Mouse (Mus musculus): ENCODE results near the gene Mpp3.

Mpp3 gene

GRCm38 (mm10) chr11:102028087-102028816, at the start of gene Mpp3:
Mpp3 (minus strand) TSS chr11:102028461.
- DNase-seq (ENCODE audit: low spot score): no peak

GRCm38 (mm10) chr11:102073722-102074121, 45.5 kb upstream of the Mpp3 start:
- DNase-seq (ENCODE audit: low spot score): no peak

DNA sequence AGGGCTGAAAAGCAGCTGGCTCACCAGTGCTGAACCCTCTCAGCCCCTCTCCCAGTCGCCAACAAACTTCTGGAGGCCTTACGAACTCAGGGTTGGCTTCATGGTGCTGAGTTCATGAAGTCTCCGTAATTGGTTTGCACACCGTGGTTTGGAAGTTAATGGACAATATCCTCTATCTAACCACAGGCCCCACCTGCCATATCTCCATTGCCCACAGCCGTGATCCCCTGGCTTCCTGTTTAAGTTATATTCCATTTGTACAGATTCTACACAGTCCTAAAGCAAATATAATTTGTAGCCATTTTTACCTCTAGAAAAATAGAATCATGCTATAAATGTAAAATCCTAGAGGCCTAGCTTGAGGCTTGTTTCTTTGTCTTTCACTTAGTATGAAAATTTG, 44.5 kb upstream of the Mpp3 start:
- no peak for DNase-seq (ENCODE audit: low spot score)

GRCm38 (mm10) chr11:102070426-102070825, 42.2 kb upstream of the Mpp3 start:
- DNase-seq (ENCODE audit: low spot score): no peak

DNA sequence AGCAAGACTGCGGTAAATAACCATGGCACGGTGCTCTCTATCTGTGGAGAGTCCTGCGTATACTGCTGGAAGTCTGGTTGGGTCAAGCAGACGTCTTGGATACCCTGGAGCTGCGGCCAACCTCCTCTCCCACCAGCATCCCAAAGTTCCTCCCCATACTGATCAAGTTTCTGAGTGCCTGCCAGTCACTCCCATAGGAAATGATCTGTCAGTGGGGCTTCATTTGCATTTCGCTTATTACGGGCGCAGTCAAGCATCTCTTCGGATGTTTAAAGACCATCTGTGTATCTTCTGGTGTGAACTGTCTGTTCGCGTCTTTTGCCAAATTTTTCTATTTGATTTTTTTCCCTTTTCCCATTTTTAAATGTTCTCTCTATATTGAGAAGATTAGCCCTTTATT, 41.4 kb upstream of the Mpp3 start:
- no peak for DNase-seq (ENCODE audit: low spot score)

GRCm38 (mm10) chr11:102068969-102069368, 40.7 kb upstream of the Mpp3 start:
- no peak for DNase-seq (ENCODE audit: low spot score)

DNA sequence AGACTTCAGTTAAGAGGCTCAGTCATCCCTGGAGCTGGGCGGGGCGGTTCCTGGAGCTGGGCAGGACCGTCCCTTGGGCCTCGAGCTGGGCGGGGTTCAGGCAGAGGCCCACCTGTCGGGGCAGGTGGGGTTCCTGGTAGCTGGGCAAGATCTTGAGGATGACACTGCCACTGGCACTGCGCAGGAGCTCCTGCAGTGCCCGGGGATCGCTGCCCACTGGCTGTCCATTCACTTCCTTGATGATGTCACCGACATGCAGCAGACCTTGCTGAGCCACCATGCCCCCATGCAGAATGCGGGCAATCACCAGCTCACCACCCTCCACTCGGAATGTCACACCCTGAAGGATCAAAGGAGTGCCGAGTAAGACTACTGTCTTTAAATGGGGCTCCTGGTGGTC, 34.8 kb upstream of the Mpp3 start:
- no peak for DNase-seq (ENCODE audit: low spot score)

- no peak for DNase-seq (ENCODE audit: low spot score)
Measured at GRCm38 (mm10) chr11:102061941-102062473, 33.7 kb upstream of the Mpp3 start.

DNA sequence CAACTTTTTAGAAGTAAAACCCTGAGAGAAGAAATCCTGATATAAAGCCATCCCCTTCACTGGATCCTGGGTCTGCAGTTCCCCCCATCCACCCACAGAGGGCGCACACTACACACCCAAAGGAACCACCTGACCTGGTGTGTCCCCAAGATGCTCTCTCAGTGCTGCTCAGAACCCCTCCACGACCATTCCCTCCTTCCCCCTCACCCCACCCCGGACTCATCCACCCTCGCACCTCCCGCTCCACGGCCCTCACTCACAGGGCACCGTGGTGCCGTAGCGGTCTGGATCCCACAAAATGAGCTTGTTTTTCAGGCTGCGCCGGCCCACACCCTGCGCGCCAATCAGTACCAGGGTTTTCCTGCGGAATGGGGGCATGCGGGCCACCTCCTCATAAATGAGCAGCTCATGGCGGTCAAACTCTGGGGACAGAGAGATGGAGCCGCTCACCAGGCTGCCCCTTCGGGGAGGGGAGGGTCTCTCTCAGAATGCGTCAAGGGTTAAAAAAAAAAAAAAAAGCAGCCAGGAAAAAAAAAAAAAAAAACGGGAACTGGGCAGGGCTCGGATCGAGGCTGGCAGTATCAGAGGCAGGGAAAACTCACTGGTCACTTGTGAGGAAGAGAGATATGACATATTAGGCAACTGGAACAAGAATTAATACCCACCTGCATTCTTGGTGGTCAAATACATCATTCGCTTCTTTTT, 33.1 kb upstream of the Mpp3 start:
- peak; percentile 71 for DNase-seq (ENCODE audit: low spot score)

DNA sequence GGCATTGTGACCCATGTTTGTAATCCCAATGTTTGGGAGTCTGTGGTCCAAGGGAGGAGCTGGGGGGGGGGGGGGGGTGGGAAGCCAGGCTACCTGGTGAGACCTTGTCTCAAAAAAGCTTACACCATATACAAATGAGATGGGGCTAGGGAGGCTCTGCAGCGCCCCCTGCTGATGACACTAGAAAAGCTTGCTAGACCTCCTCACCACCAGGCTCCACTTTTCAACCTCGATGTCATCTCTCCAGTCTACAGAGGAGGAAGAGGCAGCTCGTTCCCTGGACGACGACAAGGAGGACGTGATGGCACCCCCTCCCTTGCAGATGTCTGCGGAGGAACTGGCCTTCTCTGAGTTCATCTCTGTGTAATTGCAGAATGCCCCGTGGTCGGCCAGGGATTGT, 25.6 kb upstream of the Mpp3 start:
- peak; percentile 54 for DNase-seq (ENCODE audit: low spot score)

GRCm38 (mm10) chr11:102053183-102053582, 24.9 kb upstream of the Mpp3 start:
- DNase-seq (ENCODE audit: low spot score): no peak

DNA sequence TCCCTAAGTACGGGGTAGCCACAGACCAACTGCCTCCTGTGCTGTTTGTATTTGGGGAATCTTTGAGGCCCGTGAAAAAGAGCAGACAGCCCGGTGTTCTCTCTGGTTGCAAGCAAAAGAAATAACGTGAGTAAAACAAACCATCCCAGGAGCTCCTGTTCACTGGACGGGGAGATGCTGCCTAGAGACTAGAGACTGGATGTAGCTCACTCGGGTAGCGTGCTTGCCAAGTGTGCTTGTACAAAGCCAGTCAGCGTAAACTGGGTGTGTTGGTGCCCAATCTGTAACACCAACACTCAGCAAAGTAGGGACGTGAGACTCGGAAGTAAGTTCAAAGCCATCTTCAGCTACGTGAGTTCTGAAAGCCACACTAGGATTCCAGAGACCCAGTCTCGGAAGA, 24.4 kb upstream of the Mpp3 start:
- DNase-seq (ENCODE audit: low spot score): no peak

DNA sequence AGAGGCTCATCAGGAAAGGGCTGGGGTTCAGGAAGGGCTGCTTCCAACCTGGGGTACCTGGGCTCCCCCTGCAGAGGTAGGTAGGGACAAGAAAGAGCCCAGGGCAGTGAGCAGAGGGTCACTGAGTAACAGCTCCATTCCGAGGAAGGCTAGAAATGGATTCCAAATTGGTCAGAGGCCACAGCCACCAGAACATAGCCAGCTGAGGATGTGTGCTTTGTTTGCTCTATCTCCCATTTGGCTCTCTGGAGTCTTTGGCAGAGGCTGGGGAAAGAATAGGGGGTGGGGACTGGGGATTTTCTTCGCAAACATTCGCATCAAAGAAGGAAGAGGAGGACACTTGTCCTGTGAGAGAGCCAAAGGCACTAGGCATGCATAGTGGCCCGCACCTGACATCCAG, 23.7 kb upstream of the Mpp3 start:
- no peak for DNase-seq (ENCODE audit: low spot score)

DNA sequence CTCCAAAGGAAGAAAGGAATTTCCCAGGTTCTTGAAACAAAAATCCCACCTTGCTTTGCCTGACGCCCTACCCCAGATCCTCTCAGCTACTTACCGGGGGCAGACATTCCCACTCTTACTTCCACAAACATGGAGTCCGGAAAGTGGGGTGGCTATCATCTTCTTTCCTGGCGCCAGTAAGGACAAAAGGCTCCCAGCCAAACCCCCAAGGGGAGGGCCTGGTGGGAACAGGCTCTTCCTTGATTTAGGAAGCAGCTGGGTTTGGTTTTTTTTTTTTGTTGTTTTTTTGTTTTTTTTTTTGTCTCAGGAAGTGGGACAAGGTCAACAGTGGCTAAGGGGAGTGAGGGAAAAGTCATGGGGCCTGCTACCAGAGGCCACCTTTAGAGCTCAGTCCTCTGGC, 23.3 kb upstream of the Mpp3 start:
- no peak for DNase-seq (ENCODE audit: low spot score)

GRCm38 (mm10) chr11:102049875-102050482, 21.7 kb upstream of the Mpp3 start:
- DNase-seq (ENCODE audit: low spot score): no peak

GRCm38 (mm10) chr11:102046607-102047006, 18.3 kb upstream of the Mpp3 start:
- no peak for DNase-seq (ENCODE audit: low spot score)

DNA sequence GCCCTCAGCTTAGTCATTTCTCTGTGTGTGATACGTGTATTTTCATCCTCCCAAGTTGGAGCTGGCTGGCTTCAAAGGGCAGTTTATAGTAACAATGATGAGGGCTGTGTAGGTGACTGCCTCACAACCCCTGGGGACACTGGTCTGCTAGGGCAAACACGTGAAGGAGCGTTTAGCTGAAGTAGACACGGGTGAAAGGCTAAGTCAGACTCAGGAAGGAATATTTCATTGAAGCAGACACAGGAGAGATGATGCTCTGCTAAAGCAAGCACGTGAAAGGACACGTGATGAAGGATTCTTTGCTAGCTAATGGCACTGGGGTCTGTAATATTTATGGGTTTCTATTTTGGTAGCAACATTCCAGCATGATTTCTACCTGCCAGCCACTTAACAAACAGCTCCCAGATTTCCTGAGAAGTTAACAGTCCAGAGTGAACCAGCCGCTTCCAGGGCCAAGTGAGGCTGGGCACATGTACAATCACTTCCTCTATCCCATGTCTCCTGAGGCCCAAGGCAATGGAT, 16.5 kb upstream of the Mpp3 start:
- DNase-seq (ENCODE audit: low spot score): no peak

- no peak for DNase-seq (ENCODE audit: low spot score)
Measured at GRCm38 (mm10) chr11:102043381-102043780, 15.1 kb upstream of the Mpp3 start.

DNA sequence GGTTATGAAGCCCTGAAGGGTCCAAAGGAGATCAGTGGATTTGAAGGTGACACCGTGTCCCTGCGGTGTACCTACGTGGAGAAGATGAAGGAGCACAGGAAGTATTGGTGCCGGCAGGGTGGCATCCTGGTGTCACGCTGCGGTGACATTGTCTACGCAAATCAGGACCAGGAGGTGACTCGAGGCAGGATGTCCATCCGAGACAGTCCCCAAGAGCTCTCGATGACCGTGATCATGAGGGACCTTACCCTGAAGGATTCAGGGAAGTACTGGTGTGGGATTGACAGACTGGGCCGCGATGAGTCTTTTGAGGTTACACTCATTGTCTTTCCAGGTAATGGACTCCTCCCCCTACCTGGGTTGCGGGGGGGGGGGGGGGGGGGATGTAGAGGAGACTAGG, 14.7 kb upstream of the Mpp3 start:
- DNase-seq (ENCODE audit: low spot score): no peak

DNA sequence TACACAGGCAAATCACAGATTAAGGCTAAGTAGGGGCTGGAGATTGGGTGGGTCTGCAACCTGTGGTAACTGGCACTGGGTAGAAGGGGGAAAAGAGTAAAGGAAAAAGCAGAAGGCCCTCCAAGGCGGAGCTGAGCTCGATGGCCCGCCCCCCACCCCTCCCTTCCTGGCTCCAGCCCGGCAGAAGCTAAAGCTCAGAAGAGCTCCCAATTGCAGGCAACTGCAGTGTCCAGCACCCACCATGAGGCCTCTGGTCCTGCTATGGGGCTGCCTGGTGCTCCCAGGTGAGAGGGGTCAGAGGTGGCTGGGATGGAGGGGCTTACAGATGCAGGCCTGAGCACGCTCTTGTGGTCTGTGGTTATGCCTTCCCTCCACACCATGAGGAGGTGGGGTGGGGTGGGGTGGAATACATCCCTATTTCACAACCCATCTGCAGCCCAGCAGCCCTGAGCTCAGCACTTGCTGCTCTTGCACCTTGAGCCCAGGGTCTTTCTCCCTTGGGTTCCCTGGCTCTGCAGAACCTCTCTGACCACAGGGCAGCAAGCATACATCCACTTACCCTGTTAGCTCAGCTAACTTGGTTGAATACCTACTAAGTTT, 13.2 kb upstream of the Mpp3 start, which contains the start of gene Cd300lg:
Gene Cd300lg (plus strand): TSS at position 160 of the 600 bp plus-strand sequence.
- no peak for DNase-seq (ENCODE audit: low spot score)

- DNase-seq (ENCODE audit: low spot score): no peak
Measured at GRCm38 (mm10) chr11:102040646-102041045, 12.4 kb upstream of the Mpp3 start.

GRCm38 (mm10) chr11:102040138-102040524, 11.9 kb upstream of the Mpp3 start:
- DNase-seq (ENCODE audit: low spot score): peak; percentile 86
